Mouse (Mus musculus) embryo, embryonic 11.5 days (tissue): Measurements from ENCODE around the gene Fgf15.
A peak's percentile ranks its signal among the peaks of the same experiment; 100 is the strongest.

Experiments
- DNase-seq: peaks from one replicate; pipeline ENCODE4 v3.0.0-alpha.2; 2012; ENCODE audit warnings: low read depth, low spot score

The Fgf15 gene

DNA sequence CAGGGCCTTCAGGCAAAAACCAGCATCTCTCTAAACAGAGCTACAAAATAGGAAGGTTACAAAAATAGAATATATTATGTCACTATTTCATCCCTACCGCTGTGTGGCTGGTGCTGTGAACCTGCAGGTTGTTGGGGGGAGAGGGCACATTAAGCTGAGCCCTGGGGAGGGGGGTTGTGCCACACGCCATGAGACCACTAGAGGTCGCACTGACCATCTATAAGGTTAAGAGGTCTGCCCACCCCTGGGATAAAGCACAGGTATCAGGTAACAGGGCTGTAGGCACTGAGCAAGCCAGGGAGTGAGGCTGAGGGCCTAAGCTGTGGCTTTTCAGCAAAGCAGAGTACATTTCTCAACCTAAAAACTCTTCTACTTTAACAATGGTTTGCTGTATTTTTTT is 35.4 kb downstream of the Fgf15 start:
- DNase-seq, result no peak

DNA sequence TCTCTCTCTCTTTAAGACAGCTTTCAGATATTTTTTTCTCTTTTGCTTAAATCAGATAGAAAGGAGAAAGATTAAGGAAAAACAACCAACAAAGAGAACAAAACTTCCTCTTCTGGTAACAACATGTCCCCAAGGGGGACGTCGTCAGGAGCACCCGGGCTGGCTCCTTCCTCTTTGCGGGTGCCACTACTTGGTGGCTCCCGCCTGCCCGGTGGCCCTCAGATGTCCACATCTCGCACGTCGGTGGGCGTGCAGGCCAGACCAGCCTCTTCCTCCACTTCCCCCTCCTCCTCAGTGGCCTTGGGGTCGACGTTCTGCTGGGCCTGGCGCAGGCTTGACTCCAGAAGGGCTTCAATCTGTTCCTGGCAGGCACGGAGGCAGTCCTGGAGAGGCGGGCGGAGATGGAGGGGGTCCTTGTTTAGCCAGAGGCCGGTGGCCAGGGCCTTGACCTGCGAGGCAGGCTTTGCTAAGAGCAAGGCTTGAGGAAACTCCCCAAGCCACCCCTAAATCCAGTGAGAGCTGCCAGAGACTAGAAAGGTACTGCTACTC is 36.1 kb downstream of the Fgf15 start:
- DNase-seq, result no peak

- no peak for DNase-seq
These were observed 37.0 kb downstream of the Fgf15 start for GRCm38 (mm10) chr7:144933336-144933735.

- DNase-seq, result no peak
These were observed 37.5 kb downstream of the Fgf15 start for GRCm38 (mm10) chr7:144933796-144934195.

GRCm38 (mm10) chr7:144934901-144935300 is 38.6 kb downstream of the Fgf15 start:
- DNase-seq, result no peak

- no peak for DNase-seq
These were observed 39.2 kb downstream of the Fgf15 start for GRCm38 (mm10) chr7:144935563-144935962.

- no peak for DNase-seq
These were observed 40.1 kb downstream of the Fgf15 start for GRCm38 (mm10) chr7:144936311-144936880.

- peak; percentile 80 for DNase-seq
These were observed 41.2 kb downstream of the Fgf15 start for GRCm38 (mm10) chr7:144937490-144937889.

GRCm38 (mm10) chr7:144937899-144938517 is 41.7 kb downstream of the Fgf15 start:
- no peak for DNase-seq

DNA sequence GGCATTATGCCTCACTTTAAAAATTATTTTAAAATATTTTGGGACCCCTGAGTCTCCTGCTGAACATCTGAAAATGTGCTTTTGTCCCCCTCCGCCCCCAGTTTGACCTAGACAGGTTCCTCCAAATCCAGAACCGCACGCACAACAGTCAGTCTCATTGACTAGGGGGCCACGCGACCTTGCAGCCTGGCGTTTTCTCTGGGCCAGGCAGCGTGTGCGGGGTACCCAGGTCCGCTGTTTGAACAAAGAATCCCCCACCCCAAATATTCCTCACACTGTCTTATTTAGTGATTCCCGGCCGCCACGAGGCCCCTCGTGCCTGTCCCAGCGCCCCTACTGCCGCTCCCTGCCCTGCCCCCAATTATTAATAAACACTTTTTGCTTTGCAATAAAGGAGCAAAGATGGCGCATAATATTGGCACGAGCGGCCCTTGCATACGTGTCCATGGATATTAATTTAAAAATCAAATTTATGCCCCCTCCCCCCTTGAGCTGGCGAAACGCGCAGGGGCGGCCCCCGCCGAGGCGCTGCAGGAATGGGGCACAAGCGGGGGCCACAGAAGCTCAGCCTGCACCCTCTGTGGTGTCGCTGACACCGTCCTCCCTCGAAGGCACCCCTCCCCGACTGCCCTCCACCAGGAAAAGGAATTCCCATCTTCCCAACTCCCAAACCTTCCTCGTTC is 42.5 kb downstream of the Fgf15 start:
- DNase-seq, result no peak

DNA sequence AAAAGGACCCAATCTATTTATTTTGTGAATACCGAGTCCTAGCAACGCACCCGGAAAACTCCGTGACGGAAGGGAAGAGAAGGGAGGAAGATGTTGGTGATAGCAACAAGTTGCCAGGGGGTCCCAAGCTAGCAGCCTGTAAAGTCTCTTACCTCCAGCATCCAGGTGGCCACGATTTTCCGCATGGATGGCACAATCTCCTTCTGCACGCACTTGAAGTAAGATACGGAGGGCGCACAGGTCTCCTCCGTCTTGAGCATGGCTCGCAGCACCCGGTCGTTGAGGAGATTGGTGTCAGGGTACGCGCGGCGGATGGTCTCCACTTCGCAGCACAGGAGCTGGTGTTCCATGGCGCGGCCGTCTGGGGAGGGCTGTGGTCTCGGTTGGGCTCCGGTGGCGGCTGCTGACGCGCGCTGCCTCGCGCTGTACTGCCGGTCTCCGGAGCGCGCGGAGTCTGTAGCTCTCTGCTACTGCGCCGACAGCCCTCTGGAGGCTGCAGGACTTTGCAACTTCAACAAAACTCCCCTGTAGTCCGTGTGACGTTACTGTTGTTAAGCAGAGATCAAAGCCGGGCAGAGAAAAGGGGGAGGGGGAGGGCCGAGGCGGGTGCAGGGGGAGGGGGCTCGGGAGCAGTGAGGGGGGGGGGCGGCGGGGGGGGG is 43.1 kb downstream of the Fgf15 start, which contains the start of gene Ccnd1:
Gene Ccnd1 (minus strand): TSS at position 582 of the 659 bp plus-strand sequence.
- DNase-seq, result peak; percentile 74

- no peak for DNase-seq
These were observed 43.8 kb downstream of the Fgf15 start for GRCm38 (mm10) chr7:144940003-144940571.

DNA sequence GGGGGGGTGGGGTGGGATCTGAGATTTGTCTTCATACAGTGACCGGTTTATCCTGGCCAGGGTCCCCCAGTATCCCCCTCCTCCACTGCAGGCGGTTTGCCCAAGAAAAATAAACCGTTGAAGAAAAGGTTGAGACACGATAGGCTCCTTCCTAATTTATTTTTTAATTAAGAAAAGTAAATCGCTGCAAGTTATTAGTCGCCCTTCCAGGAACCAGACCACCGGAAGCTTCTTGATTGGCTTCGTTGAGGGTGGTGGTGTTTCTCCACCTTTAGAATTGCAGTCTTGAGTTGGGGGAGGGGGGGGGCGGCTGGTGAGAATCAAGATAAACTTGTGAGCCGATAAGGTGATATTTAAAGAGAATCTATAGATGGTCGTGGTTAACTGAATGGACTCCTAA is 44.3 kb downstream of the Fgf15 start:
- DNase-seq, result no peak

DNA sequence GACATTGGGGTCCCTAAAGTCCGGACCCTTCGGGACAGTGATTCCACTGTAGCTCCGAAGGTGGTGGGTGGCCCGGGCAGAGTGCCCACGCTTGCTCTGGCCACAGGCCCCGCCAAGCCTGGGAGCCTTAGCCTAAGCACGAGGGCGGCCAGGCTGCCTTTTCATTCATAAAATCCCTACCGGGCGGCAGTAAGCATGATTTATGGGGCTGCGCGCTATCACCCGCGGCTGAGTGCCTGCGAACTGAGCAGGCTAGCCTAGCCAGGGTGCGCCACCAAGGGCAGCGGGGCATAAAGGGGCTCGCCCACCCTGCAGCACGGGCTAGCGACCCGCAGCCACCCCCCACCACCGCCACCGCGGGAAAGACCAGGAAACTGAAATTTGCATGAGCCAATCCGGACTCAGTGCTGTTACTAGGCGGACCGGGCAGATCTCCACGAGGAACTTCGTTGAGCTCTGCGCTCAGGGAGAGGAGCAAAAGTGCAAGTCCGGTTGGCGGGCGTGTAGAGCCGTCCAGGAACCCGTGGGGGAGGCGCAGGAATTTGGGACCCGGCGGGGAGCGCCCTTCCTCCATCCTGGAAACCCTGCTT is 45.0 kb downstream of the Fgf15 start:
- peak; percentile 88 for DNase-seq

- peak; percentile 45 for DNase-seq
These were observed 45.9 kb downstream of the Fgf15 start for GRCm38 (mm10) chr7:144942071-144942743.

- DNase-seq, result no peak
These were observed 46.4 kb downstream of the Fgf15 start for GRCm38 (mm10) chr7:144942744-144943135.

GRCm38 (mm10) chr7:144943254-144943653 is 46.9 kb downstream of the Fgf15 start:
- peak; percentile 79 for DNase-seq
